Mouse (Mus musculus) kidney, adult 2 months (tissue): ENCODE data around the gene Mmaa.

ENCODE experiments used
- CTCF ChIP-seq: fragments of 200-500 bp; conservative IDR thresholded peaks from 2 replicates; pipeline ENCODE4 v1.5.1; 2011; ENCODE audit warnings: low read depth, mild to moderate bottlenecking, control low read depth, low read length, moderate library complexity, mixed read lengths; ENCODE audit not compliant: insufficient read depth, insufficient read length
- POLR2A ChIP-seq: fragments of 200-500 bp; IDR thresholded peaks from one replicate; pipeline ENCODE4 v1.6.1; 2011; ENCODE audit warnings: low read depth, low read length, control low read depth

- TF ChIP-seq CTCF (no peak), POLR2A (no peak)
Measured at GRCm38 (mm10) chr8:79229266-79229888, 65.4 kb downstream of the Mmaa start.
